In the genomic region with DNA sequence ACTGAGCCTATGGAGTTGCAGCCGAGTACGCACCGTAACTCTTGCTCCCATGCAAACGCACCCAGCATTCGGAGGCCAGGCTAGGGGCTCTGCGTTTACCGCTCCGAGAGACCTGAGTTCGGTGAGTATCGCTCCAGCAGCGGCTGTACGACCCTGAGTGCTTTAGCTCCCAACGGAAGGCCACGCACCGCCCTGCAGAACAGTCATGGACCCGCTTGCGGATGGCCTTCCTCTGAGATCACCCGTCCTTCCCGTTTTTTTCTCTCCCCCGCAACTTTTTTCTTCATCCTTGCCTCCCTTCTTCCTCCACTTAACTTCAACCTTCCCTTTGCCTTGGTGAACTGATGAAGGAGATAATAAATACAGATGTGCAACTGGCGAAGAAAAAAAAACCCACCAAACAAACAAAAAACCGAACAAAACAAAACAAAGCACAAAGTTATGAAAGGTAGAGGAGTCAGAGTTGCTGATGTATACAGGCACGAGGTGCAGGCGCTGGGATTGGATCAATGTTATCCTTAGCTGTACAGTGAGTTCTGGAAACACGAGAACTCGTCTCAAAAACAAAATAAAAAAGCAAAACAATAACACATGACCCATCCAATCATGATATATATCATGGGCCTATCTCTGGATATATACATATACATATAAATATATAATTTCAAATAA, we compare ENCODE assay signal across 8 mouse cellular contexts. TPM values are rescaled to one million over a fixed set of nuclear protein-coding genes. Genes with fewer than 3 reads are reported as not detected.
A peak's percentile ranks its signal among the peaks of the same experiment; 100 is the strongest.
DNase-seq lines count a peak whose midpoint lies in the region; ATAC-seq and TF ChIP-seq lines count a peak whose summit lies in the region.

No protein-coding gene starts in this region.

- WGBS in kidney, embryonic 16.5 days: under 1% methylated on average over 26 of the region's 26 CpGs
- under 1% methylated on average over 26 of the region's 26 CpGs for WGBS in intestine, embryonic 14.5 days

- no peaks in the 10 kb centered on the region for H3K79me2 ChIP-seq in myocyte (ENCODE audit: control insufficient read depth, insufficient read depth)

- no peaks in the 10 kb centered on the region for H3K9me3 ChIP-seq in kidney, embryonic 16.5 days (ENCODE audit: low read length)
- H3K9me3 ChIP-seq in intestine, embryonic 14.5 days (ENCODE audit: control insufficient read depth, low read length): no peaks in the 10 kb centered on the region

- H3K36me3 ChIP-seq in kidney, embryonic 16.5 days (ENCODE audit: insufficient read depth, low read length): no peaks in the 10 kb centered on the region
- H3K36me3 ChIP-seq in intestine, embryonic 14.5 days (ENCODE audit: control insufficient read depth, insufficient read depth, low read length): no peaks in the 10 kb centered on the region
- no peaks in the 10 kb centered on the region for H3K36me3 ChIP-seq in myocyte (ENCODE audit: control insufficient read depth, insufficient read depth)

- TF ChIP-seq POLR2A in myocyte (IDR thresholded peaks at IDR 0.05; ENCODE audit: insufficient read length, low read depth): peak; percentile 2

- H3K4me3 ChIP-seq in kidney, embryonic 16.5 days (ENCODE audit: low read length): peak overlapping the region; percentile 67
- H3K4me3 ChIP-seq in intestine, embryonic 14.5 days (ENCODE audit: low read depth, low read length): peak overlapping the region; percentile 51
- H3K4me3 ChIP-seq in myocyte: peak overlapping the region; percentile 37

- H3K4me2 ChIP-seq in kidney, embryonic 16.5 days (replicated peaks; ENCODE audit: low read depth, low read length): peak overlapping the region; percentile 67
- H3K4me2 ChIP-seq in intestine, embryonic 14.5 days (ENCODE audit: low read length): peak overlapping the region; percentile 67
- peak overlapping the region; percentile 87 for H3K4me2 ChIP-seq in myocyte (ENCODE audit: low read depth)

- no peak for DNase-seq in kidney, adult 11 months
- DNase-seq in embryo, embryonic 10.5 days (ENCODE audit: low spot score): peak; percentile 58
- DNase-seq in intestine, embryonic 14.5 days (ENCODE audit: low spot score): no peak
- DNase-seq in adrenal gland, adult 18-20 months (ENCODE audit: low spot score in 2 of 2): no peak
- no peak for DNase-seq in layer of hippocampus, adult 9-10 months (ENCODE audit: low spot score)
- DNase-seq in thymus, postnatal 10 days (ENCODE audit: low spot score in 2 of 2): no peak

- no peak overlapping the region for H3ac ChIP-seq in myocyte (ENCODE audit: control insufficient read depth, insufficient read length)

- H3K4me1 ChIP-seq in kidney, embryonic 16.5 days (ENCODE audit: insufficient read depth, low read length): peaks cover 14% of the 10 kb centered on the region
- H3K4me1 ChIP-seq in intestine, embryonic 14.5 days (replicated peaks; ENCODE audit: control insufficient read depth, insufficient read depth, low read length): peaks cover 16% of the 10 kb centered on the region

- H3K9ac ChIP-seq in kidney, embryonic 16.5 days (replicated peaks; ENCODE audit: low read length): peak overlapping the region; percentile 76
- peak overlapping the region; percentile 71 for H3K9ac ChIP-seq in intestine, embryonic 14.5 days (ENCODE audit: low read length)

- H3K27me3 ChIP-seq in kidney, embryonic 16.5 days (ENCODE audit: insufficient read depth, low read length): no peaks in the 10 kb centered on the region
- no peaks in the 10 kb centered on the region for H3K27me3 ChIP-seq in intestine, embryonic 14.5 days (replicated peaks; ENCODE audit: control insufficient read depth, insufficient read depth, low read length)
- no peaks in the 10 kb centered on the region for H3K27me3 ChIP-seq in myocyte (ENCODE audit: control insufficient read depth, insufficient read depth, insufficient read length)

- ATAC-seq in kidney, embryonic 16.5 days (ENCODE audit: low FRiP score, low TSS enrichment): peak; percentile 72
- ATAC-seq in intestine, embryonic 14.5 days (replicated peaks; ENCODE audit: low FRiP score, low TSS enrichment, low read depth): peak; percentile 48

- peak overlapping the region; percentile 96 for H3K27ac ChIP-seq in kidney, embryonic 16.5 days (ENCODE audit: low read length)
- H3K27ac ChIP-seq in intestine, embryonic 14.5 days (ENCODE audit: low read depth): peak overlapping the region; percentile 82

TF ChIP-seq in myocyte, 11 proteins besides CTCF, POLR2A, EP300 and RAD21:
- TF ChIP-seq REST (IDR thresholded peaks at IDR 0.05; ENCODE audit: insufficient read depth, insufficient read length) (no peak), E2F4 (IDR thresholded peaks at IDR 0.05; ENCODE audit: insufficient read depth) (no peak), MYOD1 (IDR thresholded peaks at IDR 0.05; ENCODE audit: control insufficient read depth in 1 of 3, insufficient read length in 2 of 3, low read depth in 2 of 3) (no peak), SRF (IDR thresholded peaks at IDR 0.05; ENCODE audit: control insufficient read depth, insufficient read length, low read depth) (no peak), TCF3 (IDR thresholded peaks at IDR 0.05; ENCODE audit: insufficient read length, low read depth) (no peak), MAX (IDR thresholded peaks at IDR 0.05; ENCODE audit: low read depth) (no peak), CEBPB (IDR thresholded peaks at IDR 0.05; ENCODE audit: insufficient read depth, poor library complexity, severe bottlenecking) (no peak)

RNA-seq across cellular contexts. Expression of gene Zfp692, which starts 4.0 kb away (rescaled TPM):
- 30.1 and 33.3 TPM in 2 replicates for polyA plus RNA-seq in kidney, embryonic 16.5 days (2015; fragmentation: Nextera tagmentation; extraction: Ambion mirVana)
- polyA plus RNA-seq in intestine, embryonic 14.5 days (2014; fragmentation: Nextera tagmentation; extraction: Ambion mirVana): 19.7 and 22.3 TPM in 2 replicates
- polyA plus RNA-seq in myocyte (2012; fragmentation: generic; extraction: Trizol): 6.0 TPM
- 10 to 100 TPM; 10.5 to 11.9 TPM for total RNA-seq in adrenal gland, adult 18-20 months (2021)

RNA-seq across cellular contexts. Expression of gene Zfp672, which starts 27.2 kb away (rescaled TPM):
- polyA plus RNA-seq in kidney, embryonic 16.5 days (2015; fragmentation: Nextera tagmentation; extraction: Ambion mirVana): 40.9 and 43.8 TPM in 2 replicates
- polyA plus RNA-seq in intestine, embryonic 14.5 days (2014; fragmentation: Nextera tagmentation; extraction: Ambion mirVana): 45.9 and 49.6 TPM in 2 replicates
- polyA plus RNA-seq in myocyte (2012; fragmentation: generic; extraction: Trizol): 15.7 TPM
- 10 to 100 TPM; 48.7 to 58.7 TPM for total RNA-seq in adrenal gland, adult 18-20 months (2021)

RNA-seq across cellular contexts. Expression of gene Sh3bp5l, which starts 27.6 kb away (rescaled TPM):
- polyA plus RNA-seq in kidney, embryonic 16.5 days (2015; fragmentation: Nextera tagmentation; extraction: Ambion mirVana): 41.2 and 41.8 TPM in 2 replicates
- 27.5 and 28.9 TPM in 2 replicates for polyA plus RNA-seq in intestine, embryonic 14.5 days (2014; fragmentation: Nextera tagmentation; extraction: Ambion mirVana)
- polyA plus RNA-seq in myocyte (2012; fragmentation: generic; extraction: Trizol): 38.1 TPM
- total RNA-seq in adrenal gland, adult 18-20 months (2021): 10 to 100 TPM; 38.5 to 39.3 TPM

RNA-seq across cellular contexts. Expression of gene 4930438A08Rik, which starts 28.3 kb away (rescaled TPM):
- not detected in 2 replicates for polyA plus RNA-seq in kidney, embryonic 16.5 days (2015; fragmentation: Nextera tagmentation; extraction: Ambion mirVana)
- polyA plus RNA-seq in intestine, embryonic 14.5 days (2014; fragmentation: Nextera tagmentation; extraction: Ambion mirVana): not detected in 2 replicates
- polyA plus RNA-seq in myocyte (2012; fragmentation: generic; extraction: Trizol): 0.67 TPM
- not detected for total RNA-seq in adrenal gland, adult 18-20 months (2021)
